Mouse (Mus musculus) ES-E14 (cell line): ENCODE data around the gene Olfr694.

Experiments used
- HCFC1 ChIP-seq: IDR thresholded peaks from 2 replicates; pipeline ENCODE4 v1.6.1; 2012; ENCODE audit warnings: low read length, inconsistent platforms, borderline replicate concordance; ENCODE audit not compliant: insufficient read depth
- MAFK ChIP-seq: IDR thresholded peaks from 2 replicates; pipeline ENCODE4 v1.6.1; 2014; ENCODE audit warnings: mild to moderate bottlenecking, low read depth, low read length, inconsistent platforms; ENCODE audit not compliant: insufficient read depth
- ZC3H11A ChIP-seq: IDR thresholded peaks from 2 replicates; pipeline ENCODE4 v1.6.1; 2012; ENCODE audit warnings: low read depth, mild to moderate bottlenecking, inconsistent platforms, low read length, borderline replicate concordance
- ZNF384 ChIP-seq: IDR thresholded peaks from 2 replicates; pipeline ENCODE4 v1.6.1; 2012; ENCODE audit warnings: low read depth, low read length, inconsistent platforms

GRCm38 (mm10) chr7:106733717-106734116 is 42.1 kb upstream of the Olfr694 start:
- no peak for TF ChIP-seq ZNF384
- no peak for TF ChIP-seq MAFK
- TF ChIP-seq HCFC1 = no peak
- TF ChIP-seq ZC3H11A = no peak
